Mouse (Mus musculus): Measurements from ENCODE around the gene Myo1g. TPM values are rescaled to one million over a fixed set of nuclear protein-coding genes. Genes with fewer than 3 reads are reported as not detected.

The Myo1g gene
- total and polyA plus RNA-seq, 2 experiments from 2014 or later: 0.75 to 0.90 TPM

- TF ChIP-seq CTCF (IDR thresholded peaks at IDR 0.05; ENCODE audit: low read depth): no peak
- Histone ChIP-seq H3K4me2 (ENCODE audit: low read depth) (no peak overlapping the region), H3K9ac (no peak overlapping the region), H3K4me1 (ENCODE audit: insufficient read depth) (no peaks in the 10 kb centered on the region), H3K9me3 (ENCODE audit: low read length) (no peaks in the 10 kb centered on the region), H3K4me3 (ENCODE audit: low read depth, low read length) (no peak overlapping the region), H3K27me3 (ENCODE audit: insufficient read depth, low read length) (no peaks in the 10 kb centered on the region), H3K27ac (ENCODE audit: low read depth, low read length) (no peak overlapping the region), H3K36me3 (ENCODE audit: insufficient read depth) (no peaks in the 10 kb centered on the region)
- DNase-seq (no peak), ATAC-seq (no peak)
- 87% methylated on average over 9 of the region's 9 CpGs for WGBS
Observed at GRCm38 (mm10) chr11:6506516-6506915, 14.2 kb downstream of the Myo1g start.

GRCm38 (mm10) chr11:6504689-6505088, 16.1 kb downstream of the Myo1g start:
- H3K4me1 ChIP-seq (ENCODE audit: insufficient read depth): no peaks in the 10 kb centered on the region
- no peak overlapping the region for H3K27ac ChIP-seq (ENCODE audit: low read depth, low read length)
- no peak overlapping the region for H3K4me2 ChIP-seq (ENCODE audit: low read depth)
- H3K9ac ChIP-seq: no peak overlapping the region
- no peak for TF ChIP-seq CTCF (IDR thresholded peaks at IDR 0.05; ENCODE audit: low read depth)
- WGBS: 73% methylated on average over 6 of the region's 6 CpGs
- no peak for DNase-seq
- H3K36me3 ChIP-seq (ENCODE audit: insufficient read depth): no peaks in the 10 kb centered on the region
- no peaks in the 10 kb centered on the region for H3K27me3 ChIP-seq (ENCODE audit: insufficient read depth, low read length)
- ATAC-seq: no peak
- no peaks in the 10 kb centered on the region for H3K9me3 ChIP-seq (ENCODE audit: low read length)
- no peak overlapping the region for H3K4me3 ChIP-seq (ENCODE audit: low read depth, low read length)

- Histone ChIP-seq H3K9me3 (ENCODE audit: low read length) (no peaks in the 10 kb centered on the region), H3K27me3 (ENCODE audit: insufficient read depth, low read length) (no peaks in the 10 kb centered on the region), H3K4me2 (ENCODE audit: low read depth) (no peak overlapping the region), H3K4me3 (ENCODE audit: low read depth, low read length) (no peak overlapping the region), H3K9ac (no peak overlapping the region), H3K4me1 (ENCODE audit: insufficient read depth) (no peaks in the 10 kb centered on the region), H3K36me3 (ENCODE audit: insufficient read depth) (no peaks in the 10 kb centered on the region), H3K27ac (ENCODE audit: low read depth, low read length) (no peak overlapping the region)
- WGBS: 65% methylated on average over 3 of the region's 3 CpGs
- DNase-seq (no peak), ATAC-seq (no peak)
- no peak for TF ChIP-seq CTCF (IDR thresholded peaks at IDR 0.05; ENCODE audit: low read depth)
Observed at GRCm38 (mm10) chr11:6504226-6504625, 16.5 kb downstream of the Myo1g start.

GRCm38 (mm10) chr11:6502506-6502905, 18.3 kb downstream of the Myo1g start:
- DNase-seq (no peak), ATAC-seq (no peak)
- Histone ChIP-seq H3K4me2 (ENCODE audit: low read depth) (no peak overlapping the region), H3K9ac (no peak overlapping the region), H3K36me3 (ENCODE audit: insufficient read depth) (no peaks in the 10 kb centered on the region), H3K9me3 (ENCODE audit: low read length) (no peaks in the 10 kb centered on the region), H3K27me3 (ENCODE audit: insufficient read depth, low read length) (no peaks in the 10 kb centered on the region), H3K4me3 (ENCODE audit: low read depth, low read length) (no peak overlapping the region), H3K27ac (ENCODE audit: low read depth, low read length) (no peak overlapping the region), H3K4me1 (ENCODE audit: insufficient read depth) (no peaks in the 10 kb centered on the region)
- TF ChIP-seq CTCF (IDR thresholded peaks at IDR 0.05; ENCODE audit: low read depth): no peak
- 98% methylated on average over 2 of the region's 2 CpGs for WGBS

GRCm38 (mm10) chr11:6497311-6497948, 23.3 kb downstream of the Myo1g start:
- no peak overlapping the region for H3K4me2 ChIP-seq (ENCODE audit: low read depth)
- DNase-seq (no peak), ATAC-seq (no peak)
- H3K4me1 ChIP-seq (ENCODE audit: insufficient read depth): no peaks in the 10 kb centered on the region
- 79% methylated on average over 12 of the region's 12 CpGs for WGBS
- no peak overlapping the region for H3K4me3 ChIP-seq (ENCODE audit: low read depth, low read length)
- no peak overlapping the region for H3K27ac ChIP-seq (ENCODE audit: low read depth, low read length)
- H3K27me3 ChIP-seq (ENCODE audit: insufficient read depth, low read length): no peaks in the 10 kb centered on the region; the same call in 1 of the 2 replicates
- no peaks in the 10 kb centered on the region for H3K9me3 ChIP-seq (ENCODE audit: low read length)
- H3K9ac ChIP-seq: no peak overlapping the region
- no peaks in the 10 kb centered on the region for H3K36me3 ChIP-seq (ENCODE audit: insufficient read depth)
- no peak for TF ChIP-seq CTCF (IDR thresholded peaks at IDR 0.05; ENCODE audit: low read depth)

- no peak overlapping the region for H3K27ac ChIP-seq (ENCODE audit: low read depth, low read length)
- no peak overlapping the region for H3K9ac ChIP-seq
- no peak overlapping the region for H3K4me2 ChIP-seq (ENCODE audit: low read depth)
- TF ChIP-seq CTCF (IDR thresholded peaks at IDR 0.05; ENCODE audit: low read depth): peak; percentile 38; the same call in 1 of the 2 replicates
- no peak overlapping the region for H3K4me3 ChIP-seq (ENCODE audit: low read depth, low read length)
- 53% methylated on average over 6 of the region's 6 CpGs for WGBS
- ATAC-seq: no peak
- H3K36me3 ChIP-seq (ENCODE audit: insufficient read depth): no peaks in the 10 kb centered on the region
- no peak for DNase-seq
- no peaks in the 10 kb centered on the region for H3K27me3 ChIP-seq (ENCODE audit: insufficient read depth, low read length)
- H3K9me3 ChIP-seq (ENCODE audit: low read length): no peaks in the 10 kb centered on the region
- no peaks in the 10 kb centered on the region for H3K4me1 ChIP-seq (ENCODE audit: insufficient read depth)
Observed at GRCm38 (mm10) chr11:6489691-6490503, 30.9 kb downstream of the Myo1g start.

GRCm38 (mm10) chr11:6489257-6489656, 31.5 kb downstream of the Myo1g start:
- ATAC-seq: no peak
- no peak for DNase-seq
- Histone ChIP-seq H3K27ac (ENCODE audit: low read depth, low read length) (no peak overlapping the region), H3K9me3 (ENCODE audit: low read length) (no peaks in the 10 kb centered on the region), H3K4me3 (ENCODE audit: low read depth, low read length) (no peak overlapping the region), H3K4me2 (ENCODE audit: low read depth) (no peak overlapping the region), H3K27me3 (ENCODE audit: insufficient read depth, low read length) (no peaks in the 10 kb centered on the region), H3K9ac (no peak overlapping the region), H3K4me1 (ENCODE audit: insufficient read depth) (no peaks in the 10 kb centered on the region), H3K36me3 (ENCODE audit: insufficient read depth) (no peaks in the 10 kb centered on the region)
- TF ChIP-seq CTCF (IDR thresholded peaks at IDR 0.05; ENCODE audit: low read depth): no peak
- 72% methylated on average over 7 of the region's 7 CpGs for WGBS
